In the genomic region with DNA sequence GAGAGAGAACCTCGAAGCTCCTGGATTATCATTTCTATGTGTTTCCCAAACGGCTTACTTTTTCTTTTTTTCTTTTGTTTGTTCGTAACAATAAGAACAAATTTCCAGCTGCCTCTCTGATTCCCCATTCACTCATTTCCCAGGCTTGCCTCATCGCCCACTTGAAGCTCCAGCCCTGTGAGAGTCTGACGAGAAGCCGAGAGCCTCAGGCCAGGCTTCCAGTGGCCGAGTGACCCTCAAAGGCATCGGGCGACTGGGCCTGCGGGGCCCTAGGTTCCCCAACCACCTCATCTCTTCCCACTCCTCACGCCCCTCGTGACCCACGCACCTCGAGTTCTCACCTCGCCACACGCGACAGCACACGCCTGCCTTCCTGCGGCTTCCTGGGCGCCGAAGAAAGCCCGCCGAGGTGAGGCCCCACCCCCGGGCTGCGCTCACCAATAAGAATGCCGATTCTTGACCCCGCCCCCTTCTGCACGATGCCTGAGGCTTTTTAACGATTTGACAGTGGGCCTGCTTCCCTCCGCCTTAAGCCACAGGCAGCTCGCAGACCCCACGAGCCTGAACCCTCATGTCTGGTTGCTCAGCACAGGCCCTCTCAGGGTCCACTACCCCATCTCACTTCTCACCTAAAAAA, we compare ENCODE assay signal across 9 mouse cellular contexts. TPM values are rescaled to one million over a fixed set of nuclear protein-coding genes. Genes with fewer than 3 reads are reported as not detected.
DNase-seq lines count a peak whose midpoint lies in the region; ATAC-seq and TF ChIP-seq lines count a peak whose summit lies in the region.
"Had no signal": no experiment of that assay in that cellular context is flagged by ENCODE, and none has a peak within 500 bp of the region (broad histone marks: within the 10 kb centered on the region; RNA-seq: fewer than 3 reads in every experiment).

No protein-coding gene starts in this region.

- peak overlapping the region; percentile 21 for H3K4me3 ChIP-seq in hindbrain, postnatal 0 days (ENCODE audit: low read length)
- no peak overlapping the region for H3K4me3 ChIP-seq in left cerebral cortex, adult 2 months

- no peak overlapping the region for H3K9ac ChIP-seq in hindbrain, postnatal 0 days (replicated peaks; ENCODE audit: low read length)

- no peaks in the 10 kb centered on the region for H3K27me3 ChIP-seq in hindbrain, postnatal 0 days (ENCODE audit: insufficient read depth, low read length)

- no peak overlapping the region for H3K27ac ChIP-seq in hindbrain, postnatal 0 days
- H3K27ac ChIP-seq in left cerebral cortex, adult 2 months: no peak overlapping the region

- peak; percentile 70; the same call in 1 of the 2 replicates for ATAC-seq in hindbrain, postnatal 0 days
- peak; percentile 83 for ATAC-seq in megakaryocyte progenitor cell, adult 5-6 weeks (replicated peaks; ENCODE audit: poor library complexity)

- intact Hi-C loops in left cerebral cortex, adult 2 months (cut with DNase I): no loop called here

- 44% methylated on average over 32 of the region's 32 CpGs for WGBS in hindbrain, postnatal 0 days

- peak overlapping the region; percentile 46 for H3K4me2 ChIP-seq in hindbrain, postnatal 0 days (ENCODE audit: low read depth, low read length)

- no peaks in the 10 kb centered on the region for H3K4me1 ChIP-seq in hindbrain, postnatal 0 days (ENCODE audit: insufficient read depth, low read length)

- peak; percentile 36 to 45 for DNase-seq in cerebellum, postnatal 10 days
- DNase-seq in cerebellum, postnatal 4 days (ENCODE audit: low spot score in 2 of 2): no peak
- peak; percentile 68 for DNase-seq in embryo, embryonic 10.5 days (ENCODE audit: low spot score)
- peak; percentile 63 for DNase-seq in hindbrain, postnatal 0 days (ENCODE audit: low spot score)
- peak; percentile 51 for DNase-seq in yolk sac, embryonic 10.5 days (ENCODE audit: low spot score)
- DNase-seq in left cerebral cortex, adult 2 months (ENCODE audit: extremely low spot score in 1 of 2, low spot score in 2 of 2): no peak
- DNase-seq in urinary bladder, postnatal 25 days (ENCODE audit: low spot score): no peak

- no peaks in the 10 kb centered on the region for H3K36me3 ChIP-seq in hindbrain, postnatal 0 days (ENCODE audit: insufficient read depth, low read length)

- TF ChIP-seq CTCF in hindbrain, postnatal 0 days (IDR thresholded peaks at IDR 0.05; ENCODE audit: low read depth): no peak
- no peak for TF ChIP-seq CTCF in left cerebral cortex, adult 2 months (IDR thresholded peaks at IDR 0.05)

- H3K9me3 ChIP-seq in hindbrain, postnatal 0 days (ENCODE audit: low read length): no peaks in the 10 kb centered on the region

RNA-seq across cellular contexts. Expression of gene Ccdc36, which starts 3.3 kb away (rescaled TPM):
- total RNA-seq in hindbrain, postnatal 0 days (2014; rRNA removed): 0.97 and 1.2 TPM in 2 replicates
- 1.7 TPM in 2 replicates for polyA plus RNA-seq in hindbrain, postnatal 0 days (2015; fragmentation: Nextera tagmentation; extraction: Ambion mirVana)
- total RNA-seq in megakaryocyte progenitor cell, adult 5-6 weeks (2015): 0.20 and 0.49 TPM in 2 replicates
- total RNA-seq in megakaryocyte progenitor cell, adult 5-6 weeks (2017): 0.54 and 0.74 TPM in 2 replicates
- total RNA-seq in left cerebral cortex, adult 2 months (2021): under 1 TPM; 0.26 to 0.29 TPM

RNA-seq across cellular contexts. Expression of gene BC048562, which starts 4.7 kb away (rescaled TPM):
- not detected in 2 replicates for total RNA-seq in hindbrain, postnatal 0 days (2014; rRNA removed)
- not detected in 2 replicates for polyA plus RNA-seq in hindbrain, postnatal 0 days (2015; fragmentation: Nextera tagmentation; extraction: Ambion mirVana)
- total RNA-seq in megakaryocyte progenitor cell, adult 5-6 weeks (2015): not detected in 2 replicates
- total RNA-seq in megakaryocyte progenitor cell, adult 5-6 weeks (2017): not detected in 2 replicates
- not detected for total RNA-seq in left cerebral cortex, adult 2 months (2021)
- total RNA-seq: hematopoietic stem cell, adult 5-6 weeks had no signal

RNA-seq across cellular contexts. Expression of gene Ccdc71, which starts 28.8 kb away (rescaled TPM):
- total RNA-seq in hindbrain, postnatal 0 days (2014; rRNA removed): 32.9 and 37.2 TPM in 2 replicates
- 46.9 and 55.9 TPM in 2 replicates for polyA plus RNA-seq in hindbrain, postnatal 0 days (2015; fragmentation: Nextera tagmentation; extraction: Ambion mirVana)
- 14.6 and 17.9 TPM in 2 replicates for total RNA-seq in megakaryocyte progenitor cell, adult 5-6 weeks (2015)
- 13.7 and 14.8 TPM in 2 replicates for total RNA-seq in megakaryocyte progenitor cell, adult 5-6 weeks (2017)
- 10 to 100 TPM; 31.3 to 44.6 TPM for total RNA-seq in left cerebral cortex, adult 2 months (2021)

RNA-seq across cellular contexts. Expression of gene Klhdc8b, which starts 29.8 kb away (rescaled TPM):
- 62.6 and 72.8 TPM in 2 replicates for total RNA-seq in hindbrain, postnatal 0 days (2014; rRNA removed)
- polyA plus RNA-seq in hindbrain, postnatal 0 days (2015; fragmentation: Nextera tagmentation; extraction: Ambion mirVana): 44.9 and 46.5 TPM in 2 replicates
- total RNA-seq in megakaryocyte progenitor cell, adult 5-6 weeks (2015): 0.46 and 1.1 TPM in 2 replicates
- 4.1 and 8.1 TPM in 2 replicates for total RNA-seq in megakaryocyte progenitor cell, adult 5-6 weeks (2017)
- total RNA-seq in left cerebral cortex, adult 2 months (2021): 10 to 100 TPM; 30.7 to 32.8 TPM

RNA-seq across cellular contexts. Expression of gene 1700102P08Rik, which starts 38.9 kb away (rescaled TPM):
- total RNA-seq in hindbrain, postnatal 0 days (2014; rRNA removed): 0.43 and 2.8 TPM in 2 replicates
- 0.61 and 0.81 TPM in 2 replicates for polyA plus RNA-seq in hindbrain, postnatal 0 days (2015; fragmentation: Nextera tagmentation; extraction: Ambion mirVana)
- total RNA-seq in megakaryocyte progenitor cell, adult 5-6 weeks (2015): 0.49 TPM in 1 of 2 replicates, not detected in the other
- total RNA-seq in megakaryocyte progenitor cell, adult 5-6 weeks (2017): 0.46 TPM in 1 of 2 replicates, not detected in the other
- 1 to 10 TPM; 2.0 to 3.3 TPM for total RNA-seq in left cerebral cortex, adult 2 months (2021)

Comparison
In these comparisons a context has a peak if more than half of its experiments do, and no peak if none do; other contexts are left out.
1. DNase-seq: peak in cerebellum, postnatal 10 days (2 of 2), embryo, embryonic 10.5 days (single experiment), hindbrain, postnatal 0 days (single experiment) and yolk sac, embryonic 10.5 days (single experiment); none in cerebellum, postnatal 4 days (0 of 2), left cerebral cortex, adult 2 months (0 of 2) and urinary bladder, postnatal 25 days (single experiment).